Mouse (Mus musculus) limb, embryonic 15.5 days (tissue): ENCODE data around the gene Msl2. TPM values are rescaled to one million over a fixed set of nuclear protein-coding genes. Genes with fewer than 3 reads are reported as not detected.

Source experiments
- ATAC-seq: fragments of 200-750 bp; cut with Nextera tagmentation; 2 replicates; pipeline ENCODE4 v1.8.0; 2017; ENCODE audit warnings: low read depth, moderate TSS enrichment; ENCODE audit not compliant: insufficient number of reproducible peaks, low FRiP score, low TSS enrichment
- H3K27ac ChIP-seq: fragments of 300-500 bp; sonication (generic); 2 replicates; pipeline ENCODE4 v1.5.1; 2015; ENCODE audit warnings: moderate library complexity, mild to moderate bottlenecking, inconsistent platforms
- H3K27me3 ChIP-seq: fragments of 300-500 bp; sonication (generic); 2 replicates; pipeline ENCODE4 v1.6.1; 2015; ENCODE audit warnings: inconsistent platforms
- H3K36me3 ChIP-seq: fragments of 300-500 bp; sonication (generic); 2 replicates; pipeline ENCODE4 v1.6.1; 2015; ENCODE audit warnings: inconsistent platforms
- H3K4me1 ChIP-seq: fragments of 300-500 bp; sonication (generic); 2 replicates; pipeline ENCODE4 v1.6.1; 2015; ENCODE audit warnings: inconsistent platforms
- H3K4me2 ChIP-seq: fragments of 300-500 bp; sonication (generic); 2 replicates; pipeline ENCODE4 v1.6.1; 2015; ENCODE audit warnings: mild to moderate bottlenecking, inconsistent platforms
- H3K4me3 ChIP-seq: fragments of 300-500 bp; sonication (generic); 2 replicates; pipeline ENCODE4 v1.5.1; 2015; ENCODE audit warnings: mild to moderate bottlenecking, inconsistent platforms
- H3K9ac ChIP-seq: fragments of 300-500 bp; sonication (generic); 2 replicates; pipeline ENCODE4 v1.6.1; 2015; ENCODE audit warnings: inconsistent platforms
- H3K9me3 ChIP-seq: fragments of 300-500 bp; sonication (generic); 2 replicates; pipeline ENCODE4 v1.6.1; 2016; ENCODE audit warnings: inconsistent platforms
- WGBS: fragments of 180-500 bp; shearing (Covaris S2); methylation state at CpG from one replicate; pipeline ENCODE4 v1.1.7; 2015; 5-methylcytosine and 5-hydroxymethylcytosine counted together
- polyA plus RNA-seq: library from polyadenylated mRNA; unstranded; fragments of >200 nt; fragmentation: Nextera tagmentation; extraction: Ambion mirVana; gene quantifications from 2 replicates; pipeline ENCODE4 v1.2.1, GENCODE M21; 2015

Msl2 gene
- polyA plus RNA-seq, 1 experiment from 2014 or later = 5.4 TPM

DNA sequence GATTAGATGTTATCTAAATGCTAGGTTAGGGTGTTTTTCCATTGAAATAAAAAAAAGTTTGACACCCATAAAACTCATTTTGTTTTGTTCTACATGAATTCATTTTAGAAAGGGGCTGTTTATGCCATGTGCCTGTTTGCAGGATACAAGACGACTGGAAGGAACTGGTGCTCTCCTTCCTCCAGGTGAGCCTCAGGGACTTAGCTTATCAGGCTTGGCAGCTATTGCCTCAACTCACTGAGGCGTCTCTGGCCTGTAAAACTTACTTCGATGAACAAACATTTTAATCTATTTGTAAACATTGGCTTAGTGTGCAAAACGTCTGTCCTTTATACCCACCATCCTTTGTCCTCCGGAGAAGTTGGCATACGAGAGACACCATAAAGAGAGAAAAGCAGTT lies 21.2 kb upstream of the Msl2 start:
- no peaks in the 10 kb centered on the region for H3K4me1 ChIP-seq
- no peak overlapping the region for H3K9ac ChIP-seq
- H3K4me3 ChIP-seq = no peak overlapping the region
- no peaks in the 10 kb centered on the region for H3K27me3 ChIP-seq
- H3K4me2 ChIP-seq = no peak overlapping the region
- no peak for ATAC-seq
- WGBS = 64% methylated on average over 6 of the region's 6 CpGs
- H3K36me3 ChIP-seq = no peaks in the 10 kb centered on the region
- H3K27ac ChIP-seq = no peak overlapping the region
- H3K9me3 ChIP-seq = no peaks in the 10 kb centered on the region

DNA sequence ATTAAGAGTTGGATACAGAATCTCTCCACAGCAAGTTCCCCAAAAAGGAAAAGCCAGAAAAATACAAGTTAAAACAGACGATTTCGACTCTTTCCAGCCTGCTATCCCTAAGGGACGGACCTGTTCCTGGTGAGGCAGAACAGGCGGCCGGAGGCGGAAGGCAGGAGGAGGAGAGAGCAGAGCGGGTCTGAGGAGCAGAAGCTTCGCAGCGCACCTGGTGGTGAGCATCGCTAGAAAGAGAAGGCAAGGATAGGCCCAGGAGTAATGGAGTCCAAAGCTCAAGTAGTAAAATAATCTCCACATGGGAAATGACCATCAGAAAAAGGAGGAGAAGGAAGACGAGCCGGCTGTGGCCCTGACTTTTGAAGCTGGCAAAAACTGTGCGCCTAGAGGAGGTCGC lies 20.6 kb upstream of the Msl2 start:
- Histone ChIP-seq H3K4me2 (no peak overlapping the region), H3K36me3 (no peaks in the 10 kb centered on the region), H3K27ac (no peak overlapping the region), H3K4me3 (no peak overlapping the region), H3K27me3 (no peaks in the 10 kb centered on the region), H3K9me3 (no peaks in the 10 kb centered on the region), H3K9ac (no peak overlapping the region), H3K4me1 (no peaks in the 10 kb centered on the region)
- ATAC-seq = no peak
- WGBS = 66% methylated on average over 14 of the region's 14 CpGs

- no peaks in the 10 kb centered on the region for H3K36me3 ChIP-seq
- H3K4me2 ChIP-seq = no peak overlapping the region
- H3K9me3 ChIP-seq = no peaks in the 10 kb centered on the region
- no peaks in the 10 kb centered on the region for H3K4me1 ChIP-seq
- H3K27ac ChIP-seq = no peak overlapping the region
- no peak for ATAC-seq
- no peaks in the 10 kb centered on the region for H3K27me3 ChIP-seq
- WGBS = 88% methylated on average over 4 of the region's 4 CpGs
- H3K9ac ChIP-seq = no peak overlapping the region
- H3K4me3 ChIP-seq = no peak overlapping the region
Measured at GRCm38 (mm10) chr9:101057156-101057555, 16.7 kb upstream of the Msl2 start.

DNA sequence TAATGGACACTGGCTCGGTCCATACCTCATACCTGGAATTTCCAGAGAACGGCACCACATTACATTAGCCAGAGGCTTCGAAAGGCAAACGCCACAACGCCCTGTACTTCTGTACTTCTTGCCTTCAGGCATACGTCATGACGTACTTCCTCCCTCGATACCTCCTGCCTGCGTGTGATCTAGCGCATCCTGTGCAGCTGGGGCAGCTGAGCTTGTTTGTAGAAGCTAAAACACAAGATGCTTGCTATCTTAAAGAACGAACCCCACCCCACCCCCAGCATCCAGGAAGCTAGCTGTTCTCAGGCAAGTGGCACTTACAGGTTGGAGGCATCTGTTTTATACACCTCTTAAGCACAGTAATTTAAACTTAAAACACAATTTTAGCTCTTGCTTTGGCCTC lies 12.9 kb upstream of the Msl2 start:
- Histone ChIP-seq H3K27ac (no peak overlapping the region), H3K9ac (no peak overlapping the region), H3K36me3 (no peaks in the 10 kb centered on the region), H3K9me3 (no peaks in the 10 kb centered on the region), H3K4me1 (no peaks in the 10 kb centered on the region), H3K4me2 (no peak overlapping the region), H3K4me3 (no peak overlapping the region), H3K27me3 (no peaks in the 10 kb centered on the region)
- no peak for ATAC-seq
- WGBS = 56% methylated on average over 11 of the region's 11 CpGs

DNA sequence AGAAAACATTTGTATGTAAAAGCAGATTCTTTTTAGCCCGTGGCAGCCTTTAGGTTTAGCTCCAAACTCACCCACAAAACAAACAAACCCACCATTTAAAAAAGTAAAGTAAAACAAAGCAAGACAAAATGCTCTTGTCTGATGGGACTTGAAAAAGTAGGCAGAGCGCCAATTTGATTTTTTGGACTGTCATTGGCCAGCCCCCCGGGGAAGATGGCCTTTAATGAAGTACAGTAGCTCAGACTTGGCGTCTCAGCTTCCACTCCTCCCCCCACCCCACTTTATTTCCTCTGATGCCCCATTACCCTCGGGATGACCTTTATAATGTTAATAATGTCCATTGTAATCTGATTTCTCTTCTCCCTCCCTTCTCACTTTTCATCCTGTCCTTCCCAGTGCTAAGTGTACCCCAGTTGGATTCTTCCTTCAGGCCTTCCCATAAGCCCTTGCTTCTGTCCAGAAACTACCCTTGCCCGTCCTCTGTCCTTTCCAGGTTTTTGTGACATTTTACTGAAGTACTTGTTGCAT lies 11.6 kb upstream of the Msl2 start:
- Histone ChIP-seq H3K27me3 (no peaks in the 10 kb centered on the region), H3K4me3 (no peak overlapping the region), H3K9me3 (no peaks in the 10 kb centered on the region), H3K36me3 (no peaks in the 10 kb centered on the region), H3K4me1 (no peaks in the 10 kb centered on the region), H3K4me2 (no peak overlapping the region), H3K27ac (no peak overlapping the region), H3K9ac (no peak overlapping the region)
- 73% methylated on average over 6 of the region's 6 CpGs for WGBS
- ATAC-seq = no peak

- no peaks in the 10 kb centered on the region for H3K9me3 ChIP-seq
- no peaks in the 10 kb centered on the region for H3K27me3 ChIP-seq
- no peak overlapping the region for H3K4me3 ChIP-seq
- ATAC-seq = no peak
- H3K27ac ChIP-seq = no peak overlapping the region
- H3K9ac ChIP-seq = no peak overlapping the region
- H3K36me3 ChIP-seq = no peaks in the 10 kb centered on the region
- 71% methylated on average over 3 of the region's 3 CpGs for WGBS
- no peaks in the 10 kb centered on the region for H3K4me1 ChIP-seq
- no peak overlapping the region for H3K4me2 ChIP-seq
Measured at GRCm38 (mm10) chr9:101065076-101065602, 8.8 kb upstream of the Msl2 start.

GRCm38 (mm10) chr9:101069781-101070180 lies 4.1 kb upstream of the Msl2 start:
- 94% methylated on average over 3 of the region's 3 CpGs for WGBS
- no peaks in the 10 kb centered on the region for H3K36me3 ChIP-seq
- ATAC-seq = no peak

GRCm38 (mm10) chr9:101072506-101072905 lies 1.4 kb upstream of the Msl2 start:
- no peaks in the 10 kb centered on the region for H3K27me3 ChIP-seq
- H3K27ac ChIP-seq = no peak overlapping the region
- no peaks in the 10 kb centered on the region for H3K36me3 ChIP-seq
- WGBS = 45% methylated on average over 5 of the region's 5 CpGs
- H3K4me2 ChIP-seq = 0 out of 2 replicates have a peak overlapping the region, but pooled peaks have one; percentile 67
- no peak overlapping the region for H3K9ac ChIP-seq
- no peak overlapping the region for H3K4me3 ChIP-seq
- H3K4me1 ChIP-seq = peaks cover 9% of the 10 kb centered on the region; the same call in 1 of the 2 replicates
- H3K9me3 ChIP-seq = no peaks in the 10 kb centered on the region
- ATAC-seq = no peak

More at GRCm38 (mm10) chr9:101069781-101070180, 4.1 kb upstream of the Msl2 start:
- H3K27me3 ChIP-seq = no peaks in the 10 kb centered on the region
- no peaks in the 10 kb centered on the region for H3K4me1 ChIP-seq
- H3K4me2 ChIP-seq = no peak overlapping the region
- no peak overlapping the region for H3K9ac ChIP-seq
- H3K4me3 ChIP-seq = no peak overlapping the region
- no peaks in the 10 kb centered on the region for H3K9me3 ChIP-seq
- H3K27ac ChIP-seq = no peak overlapping the region

- peak overlapping the region; percentile 67 for H3K4me2 ChIP-seq
- peak; percentile 96 for ATAC-seq
- H3K9me3 ChIP-seq = no peaks in the 10 kb centered on the region
- peak overlapping the region; percentile 92 for H3K27ac ChIP-seq
- H3K9ac ChIP-seq = peak overlapping the region; percentile 80
- WGBS = 1% methylated on average over 58 of the region's 65 CpGs
- H3K36me3 ChIP-seq = no peaks in the 10 kb centered on the region
- peaks cover 13% of the 10 kb centered on the region for H3K4me1 ChIP-seq
- H3K4me3 ChIP-seq = peak overlapping the region; percentile 96
- no peaks in the 10 kb centered on the region for H3K27me3 ChIP-seq
Measured at GRCm38 (mm10) chr9:101073041-101073986, 587 bp upstream of the Msl2 start.

GRCm38 (mm10) chr9:101074332-101075021 lies 576 bp downstream of the Msl2 start:
- peak overlapping the region; percentile 70 for H3K4me2 ChIP-seq
- H3K36me3 ChIP-seq = no peaks in the 10 kb centered on the region
- H3K27me3 ChIP-seq = no peaks in the 10 kb centered on the region
- under 1% methylated on average over 63 of the region's 100 CpGs for WGBS
- ATAC-seq = peak; percentile 79
- H3K27ac ChIP-seq = peak overlapping the region; percentile 100
- H3K4me1 ChIP-seq = peaks cover 24% of the 10 kb centered on the region
- no peaks in the 10 kb centered on the region for H3K9me3 ChIP-seq
- peak overlapping the region; percentile 99 for H3K9ac ChIP-seq
- peak overlapping the region; percentile 96 for H3K4me3 ChIP-seq

DNA sequence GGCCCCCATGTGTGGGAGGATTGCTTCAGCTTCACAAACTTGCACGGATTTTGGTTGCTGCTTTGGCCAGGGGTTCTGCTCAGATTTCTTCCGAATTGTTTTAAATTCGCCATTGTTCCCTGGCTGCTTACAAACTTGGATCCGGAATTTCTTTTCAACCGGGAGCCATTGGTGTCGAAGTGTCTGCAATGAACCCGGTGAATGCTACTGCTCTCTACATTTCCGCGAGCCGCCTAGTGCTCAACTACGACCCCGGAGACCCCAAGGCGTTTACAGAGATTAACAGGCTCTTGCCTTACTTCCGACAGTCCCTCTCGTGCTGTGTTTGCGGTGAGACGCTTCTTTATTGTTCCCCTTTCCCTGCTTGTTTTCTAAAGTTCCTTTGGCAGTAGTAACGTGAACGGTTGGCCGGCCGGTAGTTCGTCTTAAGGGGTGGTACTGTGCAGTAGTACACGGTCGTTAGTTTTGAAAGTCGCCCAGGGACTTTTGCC lies 1.2 kb downstream of the Msl2 start:
- Histone ChIP-seq H3K4me2 (peak overlapping the region; percentile 70), H3K9me3 (no peaks in the 10 kb centered on the region), H3K4me1 (peaks cover 24% of the 10 kb centered on the region), H3K4me3 (peak overlapping the region; percentile 96), H3K9ac (peak overlapping the region; percentile 99), H3K27me3 (no peaks in the 10 kb centered on the region), H3K36me3 (no peaks in the 10 kb centered on the region), H3K27ac (peak overlapping the region; percentile 100)
- WGBS = under 1% methylated on average over 25 of the region's 25 CpGs
- no peak for ATAC-seq
